Mouse (Mus musculus) lung, postnatal 0 days (tissue): ENCODE measurements at regions not wholly inside any gene's neighbourhood (a gene's known extent, or its start where the extent isn't known, plus 50 kb on each side); places are given as distances from the start of the nearest gene placed in this dataset.

ENCODE experiments used
- ATAC-seq: fragments of 200-750 bp; cut with Nextera tagmentation; 2 replicates; pipeline ENCODE4 v1.8.0; 2017; ENCODE audit warnings: moderate library complexity
- DNase-seq: peaks from one replicate; pipeline ENCODE4 v3.0.0-alpha.2; 2016; ENCODE audit warnings: low spot score
- H3K27ac ChIP-seq: fragments of 300-500 bp; sonication (generic); 2 replicates; pipeline ENCODE4 v1.5.1; 2014; ENCODE audit warnings: antibody characterized with exemption, mild to moderate bottlenecking, low read length, mixed read lengths
- H3K27me3 ChIP-seq: fragments of 300-500 bp; sonication (generic); replicated peaks from 2 replicates; pipeline ENCODE4 v1.6.1; 2014; ENCODE audit warnings: low read length, mixed read lengths; ENCODE audit not compliant: insufficient read depth
- H3K36me3 ChIP-seq: fragments of 300-500 bp; sonication (generic); 2 replicates; pipeline ENCODE4 v1.6.1; 2014; ENCODE audit warnings: low read length, mixed read lengths; ENCODE audit not compliant: insufficient read depth
- H3K4me1 ChIP-seq: fragments of 300-500 bp; sonication (generic); 2 replicates; pipeline ENCODE4 v1.6.1; 2014; ENCODE audit warnings: antibody characterized with exemption, low read depth, low read length, mixed read lengths; ENCODE audit not compliant: insufficient read depth
- H3K4me2 ChIP-seq: fragments of 300-500 bp; sonication (generic); replicated peaks from 2 replicates; pipeline ENCODE4 v1.6.1; 2014; ENCODE audit warnings: low read depth, mild to moderate bottlenecking, low read length, moderate library complexity, mixed read lengths
- H3K4me3 ChIP-seq: fragments of 300-500 bp; sonication (generic); 2 replicates; pipeline ENCODE4 v1.5.1; 2014; ENCODE audit warnings: low read depth, low read length
- H3K9ac ChIP-seq: fragments of 300-500 bp; sonication (generic); replicated peaks from 2 replicates; pipeline ENCODE4 v1.6.1; 2014; ENCODE audit warnings: low read depth, mild to moderate bottlenecking
- H3K9me3 ChIP-seq: fragments of 300-500 bp; sonication (generic); 2 replicates; pipeline ENCODE4 v1.6.1; 2016; ENCODE audit warnings: low read length, mixed read lengths
- CTCF ChIP-seq: IDR thresholded peaks from 2 replicates; pipeline ENCODE4 v1.5.1; 2016; ENCODE audit warnings: antibody characterized with exemption, mild to moderate bottlenecking
- EP300 ChIP-seq: IDR thresholded peaks from 2 replicates; pipeline ENCODE4 v1.6.1; 2016; ENCODE audit warnings: antibody characterized with exemption, mild to moderate bottlenecking, control low read depth
- whole genome bisulfite sequencing: fragments of 180-500 bp; shearing (Covaris S2); extraction: QIAGEN DNeasy Blood & Tissue Kit; methylation state at CpG from one replicate; pipeline ENCODE4 v1.1.7; 2014; 5-methylcytosine and 5-hydroxymethylcytosine counted together

GRCm38 (mm10) chr8:48981667-48982066, 137.9 kb upstream of the Tenm3 start:
- Histone ChIP-seq H3K4me1 (no peaks in the 10 kb centered on the region), H3K4me2 (no peak overlapping the region), H3K4me3 (no peak overlapping the region), H3K36me3 (no peaks in the 10 kb centered on the region), H3K27me3 (no peaks in the 10 kb centered on the region), H3K27ac (no peak overlapping the region), H3K9me3 (no peaks in the 10 kb centered on the region), H3K9ac (no peak overlapping the region)
- 76% methylated on average over 8 of the region's 8 CpGs for WGBS
- DNase-seq: no peak
- no peak for ATAC-seq
- no peak for TF ChIP-seq CTCF
- no peak for TF ChIP-seq EP300

GRCm38 (mm10) chr8:48980755-48981154, 137.0 kb upstream of the Tenm3 start:
- 80% methylated on average over 7 of the region's 7 CpGs for WGBS

GRCm38 (mm10) chr8:48970655-48971054, 126.9 kb upstream of the Tenm3 start:
- Histone ChIP-seq H3K36me3 (no peaks in the 10 kb centered on the region), H3K9me3 (no peaks in the 10 kb centered on the region), H3K4me1 (no peaks in the 10 kb centered on the region), H3K4me2 (no peak overlapping the region), H3K27ac (no peak overlapping the region), H3K9ac (no peak overlapping the region), H3K27me3 (no peaks in the 10 kb centered on the region), H3K4me3 (no peak overlapping the region)
- 87% methylated on average over 5 of the region's 5 CpGs for WGBS
- ATAC-seq: no peak
- TF ChIP-seq CTCF (no peak), EP300 (no peak)
- DNase-seq: no peak

More at GRCm38 (mm10) chr8:48980755-48981154, 137.0 kb upstream of the Tenm3 start:
- no peaks in the 10 kb centered on the region for H3K9me3 ChIP-seq
- ATAC-seq (no peak), DNase-seq (no peak)
- H3K9ac ChIP-seq: no peak overlapping the region
- TF ChIP-seq EP300 (no peak), CTCF (no peak)
- no peak overlapping the region for H3K4me3 ChIP-seq
- no peaks in the 10 kb centered on the region for H3K4me1 ChIP-seq
- no peak overlapping the region for H3K27ac ChIP-seq
- H3K4me2 ChIP-seq: no peak overlapping the region
- no peaks in the 10 kb centered on the region for H3K27me3 ChIP-seq
- no peaks in the 10 kb centered on the region for H3K36me3 ChIP-seq

- H3K4me3 ChIP-seq: no peak overlapping the region
- no peak overlapping the region for H3K4me2 ChIP-seq
- TF ChIP-seq EP300 (no peak), CTCF (peak; percentile 25; the same call in 1 of the 2 replicates)
- H3K9me3 ChIP-seq: no peaks in the 10 kb centered on the region
- H3K27me3 ChIP-seq: no peaks in the 10 kb centered on the region
- peak; percentile 10 for DNase-seq
- H3K27ac ChIP-seq: no peak overlapping the region
- no peak for ATAC-seq
- no peaks in the 10 kb centered on the region for H3K4me1 ChIP-seq
- H3K36me3 ChIP-seq: no peaks in the 10 kb centered on the region
- no peak overlapping the region for H3K9ac ChIP-seq
- 57% methylated on average over 1 of the region's 1 CpGs for WGBS
Observed at GRCm38 (mm10) chr8:48964929-48965328, 121.2 kb upstream of the Tenm3 start.

GRCm38 (mm10) chr8:48957614-48958013, 113.9 kb upstream of the Tenm3 start:
- Histone ChIP-seq H3K9ac (no peak overlapping the region), H3K4me3 (no peak overlapping the region), H3K4me1 (no peaks in the 10 kb centered on the region), H3K36me3 (no peaks in the 10 kb centered on the region), H3K9me3 (no peaks in the 10 kb centered on the region), H3K4me2 (no peak overlapping the region), H3K27me3 (no peaks in the 10 kb centered on the region), H3K27ac (no peak overlapping the region)
- TF ChIP-seq EP300 (no peak), CTCF (no peak)
- ATAC-seq (no peak), DNase-seq (no peak)
- 78% methylated on average over 5 of the region's 5 CpGs for WGBS

GRCm38 (mm10) chr8:48951412-48951811, 107.7 kb upstream of the Tenm3 start:
- no peak overlapping the region for H3K4me3 ChIP-seq
- no peaks in the 10 kb centered on the region for H3K4me1 ChIP-seq
- H3K9me3 ChIP-seq: no peaks in the 10 kb centered on the region
- no peaks in the 10 kb centered on the region for H3K36me3 ChIP-seq
- H3K9ac ChIP-seq: no peak overlapping the region
- ATAC-seq: no peak
- H3K4me2 ChIP-seq: no peak overlapping the region
- H3K27me3 ChIP-seq: no peaks in the 10 kb centered on the region
- no peak overlapping the region for H3K27ac ChIP-seq
- no peak for TF ChIP-seq EP300
- TF ChIP-seq CTCF: no peak
- DNase-seq: no peak
- WGBS: 86% methylated on average over 10 of the region's 10 CpGs

- WGBS: 34% methylated on average over 1 of the region's 1 CpGs
- TF ChIP-seq EP300 (no peak), CTCF (no peak)
- ATAC-seq (no peak), DNase-seq (no peak)
- no peaks in the 10 kb centered on the region for H3K27me3 ChIP-seq
- H3K9ac ChIP-seq: no peak overlapping the region
- H3K9me3 ChIP-seq: no peaks in the 10 kb centered on the region
- H3K4me2 ChIP-seq: no peak overlapping the region
- no peaks in the 10 kb centered on the region for H3K4me1 ChIP-seq
- H3K4me3 ChIP-seq: no peak overlapping the region
- H3K36me3 ChIP-seq: no peaks in the 10 kb centered on the region
- no peak overlapping the region for H3K27ac ChIP-seq
Observed at GRCm38 (mm10) chr8:48944177-48944576, 100.4 kb upstream of the Tenm3 start.
